Mouse (Mus musculus) megakaryocyte-erythroid progenitor cell, adult 5-6 weeks (primary cell): ENCODE measurements around the gene Slc37a4. TPM values are rescaled to one million over a fixed set of nuclear protein-coding genes. Genes with fewer than 3 reads are reported as not detected.
"Not testable (repeated sequence)": the region's sequence is repeated elsewhere in the genome, so short reads cannot be mapped to it uniquely, and the experiment has no call there.

Source experiments
- ATAC-seq: replicated peaks from 2 replicates; pipeline ENCODE4 v1.8.0; 2016; ENCODE audit warnings: mild to moderate bottlenecking, inconsistent platforms; ENCODE audit not compliant: severe bottlenecking, poor library complexity, low FRiP score, low TSS enrichment
- total RNA-seq, 2 experiments: library from RNA; stranded (forward) in 1 of 2; stranded (reverse) in 1 of 2; fragments of 200-1000, 215-1000 nt in 1 of 2; fragments of >200 nt in 1 of 2; fragmentation: Nextera tagmentation in 1 of 2; gene quantifications; 2 replicates each; pipeline ENCODE4 v1.2.3; 2014 to 2017

The Slc37a4 gene
- 20.5 and 32.2 TPM in 2 replicates for total RNA-seq (2014; fragmentation: Nextera tagmentation)
- total RNA-seq (2017) = 11.4 and 43.0 TPM in 2 replicates

GRCm38 (mm10) chr9:44396684-44397411 is at the start of gene Slc37a4:
Gene Slc37a4 (plus strand): TSS chr9:44396852.
- peak; percentile 99 for ATAC-seq

GRCm38 (mm10) chr9:44347166-44347565 is 49.5 kb upstream of the Slc37a4 start:
- no peak for ATAC-seq

GRCm38 (mm10) chr9:44347621-44348020 is 49.0 kb upstream of the Slc37a4 start:
- ATAC-seq = no peak

- ATAC-seq = no peak
Measured at GRCm38 (mm10) chr9:44348546-44348945, 48.1 kb upstream of the Slc37a4 start.

DNA sequence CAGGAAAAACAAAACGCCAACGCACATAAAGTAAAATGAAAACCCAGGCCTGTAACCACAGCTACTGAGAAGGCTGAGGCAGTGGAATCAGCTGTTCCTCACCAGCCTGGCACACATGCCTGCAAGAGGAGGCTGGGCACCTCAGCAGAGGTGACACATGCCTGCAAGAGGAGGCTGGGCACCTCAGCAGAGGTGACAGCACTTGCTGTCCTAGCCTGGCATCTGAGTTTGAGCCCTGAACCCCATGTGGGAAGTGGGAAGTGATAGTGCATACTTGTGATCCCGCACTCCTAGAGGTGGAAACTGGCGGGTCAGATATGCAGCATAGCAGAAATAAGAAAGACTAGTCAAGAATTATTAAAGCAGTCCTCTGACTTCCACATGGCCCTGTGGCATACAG is 45.3 kb upstream of the Slc37a4 start:
- ATAC-seq = no peak

DNA sequence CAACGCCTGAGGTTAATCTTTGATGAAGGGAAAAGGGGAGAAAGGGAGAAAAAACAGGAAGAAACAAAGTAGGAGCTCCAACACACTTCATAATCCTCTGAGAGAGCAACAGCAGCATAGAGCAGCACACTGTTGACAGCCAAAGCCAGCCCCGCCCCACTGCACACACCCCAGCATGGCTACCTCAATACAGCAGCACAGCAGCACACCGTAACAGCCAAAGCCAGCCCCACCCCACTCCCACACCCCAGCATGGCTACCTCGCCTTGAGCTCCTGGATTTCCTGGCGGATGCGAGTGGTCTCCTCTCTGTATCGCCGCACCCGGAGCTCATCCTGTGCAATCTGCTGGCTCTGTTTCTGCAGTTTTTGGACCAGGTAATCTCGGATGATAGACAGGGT is 44.3 kb upstream of the Slc37a4 start:
- ATAC-seq = no peak

DNA sequence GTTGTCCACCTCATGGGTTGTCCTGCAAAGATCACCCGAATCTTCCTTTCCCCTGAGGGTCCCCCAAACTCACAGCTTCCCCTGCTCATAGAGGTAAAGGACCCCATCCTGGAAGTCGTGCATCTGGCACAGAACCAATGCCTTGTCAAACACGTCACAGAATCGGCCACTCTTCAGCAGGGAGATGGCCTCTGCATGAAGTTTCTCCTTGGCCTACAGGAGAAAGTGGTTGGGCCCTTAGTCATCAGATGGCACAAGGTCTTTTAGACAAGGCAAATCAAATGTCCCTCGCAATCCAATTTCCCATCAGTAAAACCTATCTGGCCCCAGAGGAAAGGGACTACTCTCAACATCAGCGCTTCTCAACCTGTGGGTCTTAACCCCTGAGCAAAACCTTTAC is 43.5 kb upstream of the Slc37a4 start:
- no peak for ATAC-seq

DNA sequence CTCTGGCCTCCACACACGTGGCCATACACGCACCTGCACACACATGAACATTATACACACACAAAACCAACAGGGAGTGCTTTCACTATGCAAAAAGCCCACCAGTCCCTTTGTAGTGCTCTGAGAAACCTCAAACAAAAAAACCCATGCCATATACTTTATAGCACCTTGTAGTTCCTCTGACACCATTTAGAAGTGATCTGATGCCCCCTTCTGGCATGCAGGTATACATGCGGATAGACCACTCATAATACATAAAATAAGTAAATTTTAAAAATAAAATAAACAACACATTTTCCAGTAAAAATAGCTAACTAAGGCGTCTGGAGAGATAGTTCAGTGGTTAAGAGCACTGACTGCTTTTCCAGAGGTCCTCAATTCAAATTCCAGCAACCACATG is 39.4 kb upstream of the Slc37a4 start:
- ATAC-seq = 0 out of 2 replicates have a peak, but pooled peaks have one; percentile 38

DNA sequence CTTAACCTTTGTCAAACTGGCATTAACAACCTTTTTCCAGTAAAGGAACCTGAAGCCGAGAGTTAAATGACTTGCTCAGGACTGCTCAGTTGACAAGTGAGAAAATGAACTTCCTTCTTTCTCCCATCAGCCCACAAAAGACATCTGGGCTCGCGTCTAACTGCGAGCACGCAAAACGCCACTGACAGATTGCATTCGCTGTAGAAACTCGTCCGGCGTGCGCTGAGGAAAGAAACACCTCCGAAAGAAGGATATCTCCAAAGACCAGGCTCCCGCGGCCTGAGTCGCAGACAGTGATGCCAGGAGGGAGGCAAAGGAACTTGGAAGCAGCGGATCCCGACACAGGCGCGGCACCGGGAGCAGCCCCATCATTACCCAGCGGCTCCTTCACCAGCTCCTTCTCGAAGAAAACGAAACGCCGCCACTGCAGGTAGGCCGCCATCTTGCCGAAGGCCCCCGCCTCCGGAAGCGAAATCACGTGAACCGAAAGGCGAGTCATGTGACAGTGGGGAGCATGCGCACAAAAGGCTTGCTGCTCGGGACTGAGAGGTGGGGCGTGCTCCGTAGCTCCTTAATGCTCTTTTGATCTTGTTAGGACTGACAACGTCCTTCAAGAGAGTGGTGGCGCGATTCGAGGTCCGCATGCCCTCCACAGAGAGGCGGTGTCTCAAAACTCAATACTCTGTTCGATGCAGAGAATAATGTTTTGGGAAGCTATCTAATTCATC is 35.3 kb upstream of the Slc37a4 start, which contains the start of gene Vps11:
Vps11 (minus strand) TSS at position 481 of the 728 bp plus-strand sequence.
- peak; percentile 93 for ATAC-seq

DNA sequence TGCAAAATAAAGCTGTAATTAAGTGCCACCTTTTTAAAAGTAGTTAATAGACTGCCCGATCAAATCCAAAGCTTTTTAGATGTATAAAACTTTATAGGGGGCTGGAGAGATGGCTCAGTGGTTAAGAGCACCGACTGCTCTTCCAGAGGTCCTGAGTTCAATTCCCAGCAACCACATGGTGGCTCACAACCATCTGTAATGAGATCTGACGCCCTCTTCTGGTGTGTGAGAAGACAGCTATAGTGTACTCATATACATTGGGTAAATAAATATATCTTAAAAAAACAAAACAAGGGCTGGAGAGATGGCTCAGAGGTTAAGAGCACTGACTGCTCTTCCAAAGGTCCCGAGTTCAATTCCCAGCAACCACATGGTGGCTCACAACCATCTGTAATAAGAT is 34.7 kb upstream of the Slc37a4 start:
- not testable (repeated sequence) for ATAC-seq

- ATAC-seq = no peak
Measured at GRCm38 (mm10) chr9:44364480-44364879, 32.2 kb upstream of the Slc37a4 start.

DNA sequence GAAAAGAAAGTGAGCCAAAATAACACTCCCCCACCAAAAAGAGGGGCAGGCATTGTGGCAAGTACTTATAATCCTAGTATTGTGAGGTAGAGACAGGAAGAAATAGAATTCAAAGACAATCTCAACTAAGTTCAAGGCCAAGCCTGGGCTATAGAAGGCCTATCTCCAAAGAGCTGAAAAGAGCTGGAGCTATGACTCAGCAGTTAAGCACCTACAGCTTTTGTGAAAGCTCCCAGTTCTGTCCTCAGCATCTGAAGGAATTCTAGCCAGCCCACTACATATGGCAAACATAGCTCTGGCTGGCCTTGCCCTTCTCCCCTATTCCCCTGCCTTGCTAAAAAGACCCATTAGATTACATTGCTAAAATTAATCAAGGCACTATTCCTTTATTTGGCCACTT is 23.3 kb upstream of the Slc37a4 start:
- ATAC-seq = no peak

GRCm38 (mm10) chr9:44376141-44376540 is 20.5 kb upstream of the Slc37a4 start:
- ATAC-seq = no peak

DNA sequence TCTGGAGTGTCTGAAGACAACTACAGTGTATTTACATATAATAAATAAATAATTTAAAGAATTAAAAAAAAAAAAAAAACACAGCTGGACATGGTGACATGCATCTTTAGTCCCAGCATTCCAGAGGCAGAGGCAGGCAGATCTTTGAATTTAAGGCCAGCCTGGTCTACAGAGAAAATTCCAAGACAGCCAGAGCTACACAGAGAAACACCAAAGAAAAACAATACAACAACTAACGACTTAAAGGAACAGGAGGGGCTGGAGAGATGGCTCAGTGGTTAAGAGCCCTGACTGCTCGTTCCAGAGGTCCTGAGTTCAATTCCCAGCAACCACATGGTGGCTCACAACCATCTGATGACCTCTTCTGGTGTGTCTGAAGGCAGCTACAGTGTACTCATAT is 19.3 kb upstream of the Slc37a4 start:
- not testable (repeated sequence) for ATAC-seq

GRCm38 (mm10) chr9:44378153-44378730 is 18.4 kb upstream of the Slc37a4 start:
- no peak for ATAC-seq

GRCm38 (mm10) chr9:44379054-44379834 is 17.4 kb upstream of the Slc37a4 start, which contains the start of gene Hyou1:
Gene Hyou1 (plus strand): TSS chr9:44379490.
- ATAC-seq = peak; percentile 96

GRCm38 (mm10) chr9:44379862-44380261 is 16.8 kb upstream of the Slc37a4 start:
- ATAC-seq = no peak

DNA sequence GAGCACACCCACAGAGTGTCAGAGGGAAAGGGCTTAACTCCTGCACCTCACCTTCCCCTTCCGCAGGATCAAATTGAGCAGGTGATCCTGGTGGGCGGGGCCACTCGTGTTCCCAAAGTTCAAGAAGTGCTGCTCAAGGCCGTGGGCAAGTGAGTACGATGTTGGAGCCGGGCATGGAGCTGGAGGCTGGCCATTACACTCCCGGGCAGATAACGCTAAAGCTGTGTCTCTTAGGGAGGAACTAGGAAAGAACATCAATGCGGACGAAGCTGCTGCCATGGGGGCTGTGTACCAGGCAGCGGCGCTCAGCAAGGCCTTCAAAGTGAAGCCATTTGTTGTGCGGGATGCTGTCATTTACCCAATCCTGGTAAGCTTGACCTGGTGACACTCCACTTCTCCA is 12.1 kb upstream of the Slc37a4 start:
- no peak for ATAC-seq

DNA sequence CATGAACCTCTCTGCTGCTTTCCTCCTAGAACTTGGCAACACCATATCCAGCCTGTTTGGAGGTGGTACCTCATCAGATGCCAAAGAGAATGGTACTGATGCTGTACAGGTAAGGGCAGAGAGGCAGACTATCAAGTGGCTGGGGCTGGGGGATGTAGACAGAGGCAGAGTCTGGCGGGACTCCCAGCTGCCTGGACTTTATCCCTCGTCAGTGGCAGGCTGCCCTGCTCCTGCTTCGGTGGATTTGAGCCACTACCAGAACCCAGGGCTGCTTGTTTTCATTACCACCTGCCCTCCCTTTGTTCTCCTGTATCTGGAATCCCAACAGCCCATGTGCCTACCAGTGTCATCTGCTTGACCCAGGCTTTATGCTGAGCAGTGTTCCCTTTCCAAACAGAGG is 9.4 kb upstream of the Slc37a4 start:
- no peak for ATAC-seq

DNA sequence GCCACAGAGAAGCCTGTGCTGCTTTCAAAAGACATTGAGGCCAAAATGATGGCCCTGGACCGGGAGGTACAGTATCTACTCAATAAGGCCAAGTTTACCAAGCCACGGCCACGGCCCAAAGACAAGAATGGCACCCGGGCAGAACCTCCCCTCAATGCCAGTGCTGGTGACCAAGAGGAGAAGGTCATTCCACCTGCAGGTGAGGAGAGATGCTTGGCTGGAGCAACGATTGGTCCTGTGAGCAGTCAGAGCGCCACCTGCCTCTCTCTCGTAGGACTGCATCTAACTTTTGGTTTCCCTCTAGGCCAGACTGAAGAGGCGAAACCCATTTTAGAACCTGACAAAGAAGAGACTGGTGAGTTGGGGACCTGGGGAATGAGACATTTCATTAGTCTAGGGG is 7.4 kb upstream of the Slc37a4 start:
- ATAC-seq = peak; percentile 74
